Mouse (Mus musculus): ENCODE measurements around the gene Stk40. TPM values are rescaled to one million over a fixed set of nuclear protein-coding genes. Genes with fewer than 3 reads are reported as not detected.
"Not testable (repeated sequence)": the region's sequence is repeated elsewhere in the genome, so short reads cannot be mapped to it uniquely, and the experiment has no call there.

Gene Stk40
- total and polyA plus RNA-seq, 2 experiments from 2014 or later, result 16.9 to 21.2 TPM

GRCm38 (mm10) chr4:126160981-126161380, 57.2 kb downstream of the Stk40 start:
- Histone ChIP-seq H3K27me3 (ENCODE audit: insufficient read depth, low read length) (no peaks in the 10 kb centered on the region), H3K9me3 (ENCODE audit: low read length) (no peaks in the 10 kb centered on the region), H3K4me3 (ENCODE audit: low read depth, low read length) (no peak overlapping the region), H3K27ac (ENCODE audit: low read depth, low read length) (no peak overlapping the region), H3K4me2 (ENCODE audit: low read depth, low read length, poor library complexity, severe bottlenecking) (no peak overlapping the region), H3K36me3 (ENCODE audit: insufficient read depth, low read length) (peaks cover 4% of the 10 kb centered on the region; the same call in 1 of the 2 replicates), H3K4me1 (ENCODE audit: insufficient read depth, low read length) (peaks cover 9% of the 10 kb centered on the region), H3K9ac (replicated peaks; ENCODE audit: low read length, poor library complexity, severe bottlenecking) (no peak overlapping the region)
- DNase-seq (ENCODE audit: low spot score) (no peak), ATAC-seq (ENCODE audit: low FRiP score) (no peak)
- no peak for TF ChIP-seq CTCF (IDR thresholded peaks at IDR 0.05)
- 91% methylated on average over 8 of the region's 8 CpGs for WGBS

- Histone ChIP-seq H3K9ac (replicated peaks; ENCODE audit: low read length, poor library complexity, severe bottlenecking) (no peak overlapping the region), H3K4me2 (ENCODE audit: low read depth, low read length, poor library complexity, severe bottlenecking) (no peak overlapping the region), H3K4me1 (ENCODE audit: insufficient read depth, low read length) (peaks cover 9% of the 10 kb centered on the region), H3K9me3 (ENCODE audit: low read length) (no peaks in the 10 kb centered on the region), H3K27ac (ENCODE audit: low read depth, low read length) (no peak overlapping the region), H3K4me3 (ENCODE audit: low read depth, low read length) (no peak overlapping the region), H3K27me3 (ENCODE audit: insufficient read depth, low read length) (no peaks in the 10 kb centered on the region), H3K36me3 (ENCODE audit: insufficient read depth, low read length) (peaks cover 7% of the 10 kb centered on the region)
- no peak for TF ChIP-seq CTCF (IDR thresholded peaks at IDR 0.05)
- WGBS, result 89% methylated on average over 6 of the region's 6 CpGs
- ATAC-seq (ENCODE audit: low FRiP score) (no peak), DNase-seq (ENCODE audit: low spot score) (no peak)
These were observed 57.7 kb downstream of the Stk40 start for GRCm38 (mm10) chr4:126161456-126161855.

GRCm38 (mm10) chr4:126161986-126162385, 58.2 kb downstream of the Stk40 start:
- no peak overlapping the region for H3K9ac ChIP-seq (replicated peaks; ENCODE audit: low read length, poor library complexity, severe bottlenecking)
- peaks cover 9% of the 10 kb centered on the region for H3K4me1 ChIP-seq (ENCODE audit: insufficient read depth, low read length)
- no peak for TF ChIP-seq CTCF (IDR thresholded peaks at IDR 0.05)
- H3K36me3 ChIP-seq (ENCODE audit: insufficient read depth, low read length), result peaks cover 12% of the 10 kb centered on the region
- H3K9me3 ChIP-seq (ENCODE audit: low read length), result no peaks in the 10 kb centered on the region
- ATAC-seq (ENCODE audit: low FRiP score) (no peak), DNase-seq (ENCODE audit: low spot score) (no peak)
- peak overlapping the region; percentile 52 for H3K4me3 ChIP-seq (ENCODE audit: low read depth, low read length)
- H3K4me2 ChIP-seq (ENCODE audit: low read depth, low read length, poor library complexity, severe bottlenecking), result peak overlapping the region; percentile 95
- H3K27ac ChIP-seq (ENCODE audit: low read depth, low read length), result no peak overlapping the region
- H3K27me3 ChIP-seq (ENCODE audit: insufficient read depth, low read length), result no peaks in the 10 kb centered on the region
- 80% methylated on average over 9 of the region's 9 CpGs for WGBS

DNA sequence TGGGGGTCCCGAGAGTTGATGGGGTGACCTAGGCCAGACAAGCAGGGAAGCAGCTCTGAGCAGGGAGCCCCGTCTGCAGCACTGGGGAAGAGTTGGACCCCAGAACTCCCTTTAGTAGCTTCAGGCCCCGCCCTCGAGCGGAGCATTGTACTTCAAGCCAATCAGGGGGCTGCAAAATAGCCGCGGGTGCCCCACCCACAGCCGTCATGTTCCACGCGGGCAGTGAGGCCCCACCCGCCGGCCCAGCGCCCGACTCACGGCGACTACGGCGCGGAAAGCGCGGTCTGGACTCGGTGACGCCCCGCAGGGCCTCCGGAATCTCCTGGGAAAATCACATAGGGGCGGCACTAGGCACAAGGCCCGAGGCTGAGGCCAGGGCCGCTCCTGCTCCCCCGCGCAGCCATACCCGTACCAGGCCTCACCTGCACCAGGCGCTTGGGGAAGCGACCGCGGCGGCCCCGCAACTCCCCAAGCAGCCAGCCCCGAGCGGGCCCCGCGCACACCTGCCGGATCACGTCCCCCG, 58.8 kb downstream of the Stk40 start:
- TF ChIP-seq CTCF (IDR thresholded peaks at IDR 0.05), result no peak
- Histone ChIP-seq H3K9me3 (ENCODE audit: low read length) (no peaks in the 10 kb centered on the region), H3K9ac (replicated peaks; ENCODE audit: low read length, poor library complexity, severe bottlenecking) (peak overlapping the region; percentile 77), H3K4me1 (ENCODE audit: insufficient read depth, low read length) (peaks cover 9% of the 10 kb centered on the region), H3K4me3 (ENCODE audit: low read depth, low read length) (peak overlapping the region; percentile 52), H3K36me3 (ENCODE audit: insufficient read depth, low read length) (peaks cover 13% of the 10 kb centered on the region), H3K27me3 (ENCODE audit: insufficient read depth, low read length) (no peaks in the 10 kb centered on the region), H3K4me2 (ENCODE audit: low read depth, low read length, poor library complexity, severe bottlenecking) (peak overlapping the region; percentile 95), H3K27ac (ENCODE audit: low read depth, low read length) (no peak overlapping the region)
- peak; percentile 83 for DNase-seq (ENCODE audit: low spot score)
- WGBS, result under 1% methylated on average over 44 of the region's 44 CpGs
- ATAC-seq (ENCODE audit: low FRiP score), result peak; percentile 89

DNA sequence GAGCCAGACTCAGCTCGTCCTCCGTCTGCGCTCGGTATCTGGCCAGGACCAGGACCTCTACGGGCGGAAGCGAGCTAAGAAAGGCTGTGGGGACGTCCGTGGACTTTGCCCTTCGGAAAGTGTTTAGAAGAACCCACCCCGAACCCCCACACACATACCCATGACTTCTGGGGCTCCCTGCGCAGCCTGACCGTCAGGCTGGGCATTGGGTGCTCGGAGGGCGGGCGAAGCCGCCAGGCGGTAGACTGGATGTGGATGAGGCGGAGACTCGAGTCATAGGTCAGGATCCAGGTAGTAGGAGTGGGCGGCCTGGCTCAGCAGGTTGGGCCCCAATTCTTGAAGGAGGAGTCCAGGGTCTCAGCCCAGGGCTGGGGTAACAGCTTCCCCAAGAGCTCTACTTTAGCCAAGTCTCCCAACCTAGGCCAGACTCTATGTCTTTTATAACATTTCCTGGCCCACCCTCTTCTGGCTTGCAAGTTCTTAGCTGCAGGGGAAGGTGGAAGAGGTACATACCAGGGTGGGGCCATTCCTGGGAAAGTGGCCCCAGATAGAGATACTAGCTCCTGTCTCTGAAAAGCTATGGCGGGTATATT, 59.4 kb downstream of the Stk40 start, which contains the start of gene Sh3d21:
Gene Sh3d21, minus strand, starts transcription at position 425 of the 593 bp plus-strand sequence.
- H3K4me2 ChIP-seq (ENCODE audit: low read depth, low read length, poor library complexity, severe bottlenecking), result peak within 1 kb of the TSS; percentile 95
- H3K4me3 ChIP-seq (ENCODE audit: low read depth, low read length), result peak within 1 kb of the TSS; percentile 52
- TF ChIP-seq CTCF (IDR thresholded peaks at IDR 0.05), result no peak
- no peaks in the 10 kb centered on the region for H3K27me3 ChIP-seq (ENCODE audit: insufficient read depth, low read length)
- peaks cover 13% of the 10 kb centered on the region for H3K36me3 ChIP-seq (ENCODE audit: insufficient read depth, low read length)
- DNase-seq (ENCODE audit: low spot score) (no peak), ATAC-seq (ENCODE audit: low FRiP score) (peak; percentile 32)
- WGBS, result 8% methylated on average over 22 of the region's 22 CpGs
- no peaks in the 10 kb centered on the region for H3K9me3 ChIP-seq (ENCODE audit: low read length)
- H3K9ac ChIP-seq (replicated peaks; ENCODE audit: low read length, poor library complexity, severe bottlenecking), result peak within 1 kb of the TSS; percentile 77
- no peak within 1 kb of the TSS for H3K27ac ChIP-seq (ENCODE audit: low read depth, low read length)
- H3K4me1 ChIP-seq (ENCODE audit: insufficient read depth, low read length), result peaks cover 9% of the 10 kb centered on the region

- Histone ChIP-seq H3K4me3 (ENCODE audit: low read depth, low read length) (no peak overlapping the region), H3K36me3 (ENCODE audit: insufficient read depth, low read length) (peaks cover 13% of the 10 kb centered on the region), H3K4me2 (ENCODE audit: low read depth, low read length, poor library complexity, severe bottlenecking) (no peak overlapping the region), H3K9ac (replicated peaks; ENCODE audit: low read length, poor library complexity, severe bottlenecking) (0 out of 2 replicates have a peak overlapping the region, but pooled peaks have one; percentile 77), H3K4me1 (ENCODE audit: insufficient read depth, low read length) (peaks cover 9% of the 10 kb centered on the region), H3K27ac (ENCODE audit: low read depth, low read length) (no peak overlapping the region), H3K27me3 (ENCODE audit: insufficient read depth, low read length) (no peaks in the 10 kb centered on the region), H3K9me3 (ENCODE audit: low read length) (no peaks in the 10 kb centered on the region)
- DNase-seq (ENCODE audit: low spot score), result no peak
- no peak for TF ChIP-seq CTCF (IDR thresholded peaks at IDR 0.05)
- WGBS, result 66% methylated on average over 4 of the region's 4 CpGs
- ATAC-seq (ENCODE audit: low FRiP score), result no peak
These were observed 59.9 kb downstream of the Stk40 start for GRCm38 (mm10) chr4:126163685-126164084.

DNA sequence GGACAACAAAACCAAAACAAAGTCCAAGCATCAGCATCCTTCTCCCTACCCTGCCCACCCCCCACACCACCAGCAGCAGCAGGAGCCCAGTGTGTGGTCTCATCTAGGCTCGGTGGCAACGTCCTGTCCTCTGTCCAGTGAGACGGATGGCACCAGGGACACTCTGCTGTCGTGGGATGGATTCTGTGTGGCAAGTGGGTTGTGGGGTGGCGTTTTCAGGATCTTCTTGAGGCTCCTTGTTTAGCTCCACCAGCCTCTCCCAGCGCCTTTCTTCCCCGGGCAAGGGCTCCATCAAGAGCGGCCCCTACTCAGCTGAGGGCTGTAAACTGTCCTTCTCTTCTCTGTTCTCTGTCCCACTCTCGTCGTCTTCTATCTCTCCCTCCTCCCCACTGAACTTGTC, 61.3 kb downstream of the Stk40 start:
- not testable (repeated sequence) for ATAC-seq (ENCODE audit: low FRiP score)

More for the DNA sequence above, 61.3 kb downstream of the Stk40 start:
- WGBS, result 75% methylated on average over 8 of the region's 10 CpGs
- not testable (repeated sequence) for H3K4me1 ChIP-seq (ENCODE audit: insufficient read depth, low read length); H3K4me3 ChIP-seq (ENCODE audit: low read depth, low read length); H3K9me3 ChIP-seq (ENCODE audit: low read length); H3K27ac ChIP-seq (ENCODE audit: low read depth, low read length); H3K9ac ChIP-seq (replicated peaks; ENCODE audit: low read length, poor library complexity, severe bottlenecking); H3K4me2 ChIP-seq (ENCODE audit: low read depth, low read length, poor library complexity, severe bottlenecking); H3K27me3 ChIP-seq (ENCODE audit: insufficient read depth, low read length); DNase-seq (ENCODE audit: low spot score)
- H3K36me3 ChIP-seq (ENCODE audit: insufficient read depth, low read length), result peaks cover 20% of the 10 kb centered on the region

Data from midbrain, postnatal 0 days (tissue).